Mouse (Mus musculus): ENCODE measurements around the gene Slc8a1.

GRCm38 (mm10) chr17:81729891-81730290 lies 8.3 kb downstream of the Slc8a1 start:
- TF ChIP-seq CTCF (IDR thresholded peaks at IDR 0.05; ENCODE audit: control insufficient read depth, insufficient read depth, low read length): no peak
- TF ChIP-seq POLR2A (IDR thresholded peaks at IDR 0.05; ENCODE audit: borderline replicate concordance, control insufficient read depth, low read depth, low read length): no peak

All from bone marrow, adult 2 months (tissue).